Mouse (Mus musculus) lung, embryonic 14.5 days (tissue): Measurements from ENCODE around the gene Hlcs. TPM values are rescaled to one million over a fixed set of nuclear protein-coding genes. Genes with fewer than 3 reads are reported as not detected.

Experiments used
- ATAC-seq: fragments of 200-750 bp; cut with Nextera tagmentation; 2 replicates; pipeline ENCODE4 v1.8.0; 2017; ENCODE audit warnings: mild to moderate bottlenecking, moderate TSS enrichment, moderate library complexity; ENCODE audit not compliant: insufficient read depth
- DNase-seq: peaks from one replicate; pipeline ENCODE4 v3.0.0-alpha.2; 2015
- H3K27ac ChIP-seq: fragments of 300-500 bp; sonication (generic); 2 replicates; pipeline ENCODE4 v1.5.1; 2014; ENCODE audit warnings: low read depth, mild to moderate bottlenecking, moderate library complexity
- H3K27me3 ChIP-seq: fragments of 300-500 bp; sonication (generic); 2 replicates; pipeline ENCODE4 v1.6.1; 2014; ENCODE audit warnings: low read length, control low read depth; ENCODE audit not compliant: insufficient read depth
- H3K36me3 ChIP-seq: fragments of 300-500 bp; sonication (generic); 2 replicates; pipeline ENCODE4 v1.6.1; 2014; ENCODE audit warnings: control low read depth; ENCODE audit not compliant: insufficient read depth
- H3K4me1 ChIP-seq: fragments of 300-500 bp; sonication (generic); 2 replicates; pipeline ENCODE4 v1.6.1; 2014; ENCODE audit warnings: antibody characterized with exemption, control low read depth; ENCODE audit not compliant: insufficient read depth
- H3K4me2 ChIP-seq: fragments of 300-500 bp; sonication (generic); 2 replicates; pipeline ENCODE4 v1.6.1; 2014; ENCODE audit warnings: mild to moderate bottlenecking
- H3K4me3 ChIP-seq: fragments of 300-500 bp; sonication (generic); 2 replicates; pipeline ENCODE4 v1.5.1; 2014; ENCODE audit warnings: low read depth, low read length
- H3K9ac ChIP-seq: fragments of 300-500 bp; sonication (generic); 2 replicates; pipeline ENCODE4 v1.6.1; 2014
- H3K9me3 ChIP-seq: fragments of 300-500 bp; sonication (generic); 2 replicates; pipeline ENCODE4 v1.6.1; 2016; ENCODE audit warnings: low read depth, low read length, control low read depth
- CTCF ChIP-seq: IDR thresholded peaks from 2 replicates; pipeline ENCODE4 v1.5.1; 2016; ENCODE audit warnings: antibody characterized with exemption, low read depth
- whole genome bisulfite sequencing: fragments of 180-500 bp; shearing (Covaris S2); extraction: QIAGEN DNeasy Blood & Tissue Kit; methylation state at CpG from one replicate; pipeline ENCODE4 v1.1.7; 2014; 5-methylcytosine and 5-hydroxymethylcytosine counted together
- polyA plus RNA-seq: library from polyadenylated mRNA; unstranded; fragments of >200 nt; fragmentation: Nextera tagmentation; extraction: Ambion mirVana; gene quantifications from 2 replicates; pipeline ENCODE4 v1.2.1, GENCODE M21; 2014

Gene Hlcs
- polyA plus RNA-seq, 1 experiment from 2014 or later = 8.0 TPM

GRCm38 (mm10) chr16:94097724-94098455 is 215.5 kb downstream of the Hlcs start:
- DNase-seq = no peak
- no peak overlapping the region for H3K9ac ChIP-seq
- peak; percentile 69; the same call in 1 of the 2 replicates for ATAC-seq
- peaks cover 55% of the 10 kb centered on the region for H3K27me3 ChIP-seq
- H3K27ac ChIP-seq = no peak overlapping the region
- H3K4me2 ChIP-seq = no peak overlapping the region
- H3K4me3 ChIP-seq = no peak overlapping the region
- no peak for TF ChIP-seq CTCF
- H3K4me1 ChIP-seq = no peaks in the 10 kb centered on the region
- 14% methylated on average over 12 of the region's 12 CpGs for WGBS
- H3K9me3 ChIP-seq = no peaks in the 10 kb centered on the region
- no peaks in the 10 kb centered on the region for H3K36me3 ChIP-seq

GRCm38 (mm10) chr16:94096479-94096878 is 216.9 kb downstream of the Hlcs start:
- no peak for ATAC-seq
- H3K4me1 ChIP-seq = no peaks in the 10 kb centered on the region
- H3K27ac ChIP-seq = no peak overlapping the region
- peak; percentile 29 for DNase-seq
- no peak overlapping the region for H3K4me3 ChIP-seq
- peaks cover 69% of the 10 kb centered on the region for H3K27me3 ChIP-seq
- H3K9me3 ChIP-seq = no peaks in the 10 kb centered on the region
- H3K36me3 ChIP-seq = no peaks in the 10 kb centered on the region
- H3K9ac ChIP-seq = no peak overlapping the region
- WGBS = 5% methylated on average over 14 of the region's 14 CpGs
- TF ChIP-seq CTCF = no peak
- H3K4me2 ChIP-seq = no peak overlapping the region

GRCm38 (mm10) chr16:94095109-94095822 is 218.1 kb downstream of the Hlcs start:
- H3K36me3 ChIP-seq = no peaks in the 10 kb centered on the region
- H3K9me3 ChIP-seq = no peaks in the 10 kb centered on the region
- DNase-seq = peak; percentile 51
- H3K4me3 ChIP-seq = no peak overlapping the region
- no peak overlapping the region for H3K9ac ChIP-seq
- H3K4me2 ChIP-seq = no peak overlapping the region
- no peak for ATAC-seq
- TF ChIP-seq CTCF = no peak
- H3K4me1 ChIP-seq = no peaks in the 10 kb centered on the region
- WGBS = 2% methylated on average over 26 of the region's 26 CpGs
- peaks cover 81% of the 10 kb centered on the region for H3K27me3 ChIP-seq
- H3K27ac ChIP-seq = no peak overlapping the region

- ATAC-seq = no peak
- Histone ChIP-seq H3K4me2 (no peak overlapping the region), H3K36me3 (no peaks in the 10 kb centered on the region), H3K9me3 (no peaks in the 10 kb centered on the region), H3K27ac (no peak overlapping the region), H3K4me1 (no peaks in the 10 kb centered on the region), H3K27me3 (peaks cover 89% of the 10 kb centered on the region), H3K4me3 (no peak overlapping the region), H3K9ac (no peak overlapping the region)
- DNase-seq = peak; percentile 27
- WGBS = 3% methylated on average over 48 of the region's 48 CpGs
- TF ChIP-seq CTCF = no peak
Measured at GRCm38 (mm10) chr16:94094251-94095108, 218.9 kb downstream of the Hlcs start.

GRCm38 (mm10) chr16:94093151-94093863 is 220.1 kb downstream of the Hlcs start:
- H3K36me3 ChIP-seq = no peaks in the 10 kb centered on the region
- no peaks in the 10 kb centered on the region for H3K4me1 ChIP-seq
- H3K9ac ChIP-seq = no peak overlapping the region
- no peaks in the 10 kb centered on the region for H3K9me3 ChIP-seq
- TF ChIP-seq CTCF = no peak
- peaks cover 97% of the 10 kb centered on the region for H3K27me3 ChIP-seq
- DNase-seq (no peak), ATAC-seq (no peak)
- 2% methylated on average over 24 of the region's 24 CpGs for WGBS
- H3K27ac ChIP-seq = no peak overlapping the region
- H3K4me2 ChIP-seq = no peak overlapping the region
- no peak overlapping the region for H3K4me3 ChIP-seq

- no peaks in the 10 kb centered on the region for H3K4me1 ChIP-seq
- ATAC-seq (no peak), DNase-seq (no peak)
- H3K4me3 ChIP-seq = no peak overlapping the region
- no peak for TF ChIP-seq CTCF
- H3K36me3 ChIP-seq = no peaks in the 10 kb centered on the region
- H3K4me2 ChIP-seq = no peak overlapping the region
- no peak overlapping the region for H3K9ac ChIP-seq
- WGBS = 6% methylated on average over 12 of the region's 12 CpGs
- H3K9me3 ChIP-seq = no peaks in the 10 kb centered on the region
- H3K27me3 ChIP-seq = peaks cover 97% of the 10 kb centered on the region
- H3K27ac ChIP-seq = no peak overlapping the region
Measured at GRCm38 (mm10) chr16:94092511-94093150, 220.7 kb downstream of the Hlcs start.
